Mouse (Mus musculus) adrenal gland, postnatal 14 days (tissue): ENCODE results near the gene Ube2m. TPM values are rescaled to one million over a fixed set of nuclear protein-coding genes. Genes with fewer than 3 reads are reported as not detected.

Experiments
- DNase-seq: peaks from one replicate; pipeline ENCODE4 v3.0.0; 2021; ENCODE audit warnings: mixed read lengths
- total RNA-seq: library from RNA; stranded (reverse); gene quantifications from 2 replicates; pipeline ENCODE4 v1.2.3, GENCODE M21; 2021

The Ube2m gene
- total RNA-seq, 1 experiment from 2014 or later: 191 TPM

DNA sequence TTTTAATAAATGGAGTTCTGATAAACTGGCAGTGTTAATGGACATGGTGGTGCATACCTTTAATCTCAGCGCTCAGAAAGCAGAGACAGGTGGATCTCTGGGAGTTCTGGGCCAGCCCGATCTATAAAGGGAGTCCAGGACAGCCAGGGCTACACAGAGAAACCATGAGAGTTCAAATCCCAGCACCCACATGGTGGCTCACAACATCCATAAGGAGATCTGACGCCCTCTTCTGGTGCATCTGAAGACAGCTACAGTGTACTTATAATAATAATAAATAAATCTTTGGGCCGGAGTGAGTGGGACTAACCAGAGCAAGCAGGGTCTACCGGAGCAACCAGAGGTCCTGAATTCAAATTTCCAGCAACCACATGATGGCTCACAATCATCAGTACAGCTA, 34.7 kb downstream of the Ube2m start:
- DNase-seq: no peak

DNA sequence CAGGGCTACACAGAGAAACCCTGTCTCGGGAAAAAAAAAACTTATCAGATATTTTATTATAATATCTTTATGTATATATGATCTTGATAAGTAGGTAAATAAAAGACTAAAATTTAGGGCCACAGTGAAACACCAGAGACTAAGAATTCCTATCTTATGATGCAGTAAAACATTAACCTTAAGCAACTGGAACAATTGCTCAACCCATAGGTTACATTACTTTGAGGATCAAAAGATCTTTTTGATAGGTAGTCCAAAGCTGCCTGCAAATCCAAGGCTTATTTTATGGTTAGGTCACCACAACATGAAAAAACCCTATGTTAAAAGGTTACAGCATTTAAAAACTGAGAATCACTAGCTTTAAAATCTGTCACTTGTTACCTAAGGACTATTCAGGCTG, 36.5 kb downstream of the Ube2m start:
- DNase-seq: no peak

DNA sequence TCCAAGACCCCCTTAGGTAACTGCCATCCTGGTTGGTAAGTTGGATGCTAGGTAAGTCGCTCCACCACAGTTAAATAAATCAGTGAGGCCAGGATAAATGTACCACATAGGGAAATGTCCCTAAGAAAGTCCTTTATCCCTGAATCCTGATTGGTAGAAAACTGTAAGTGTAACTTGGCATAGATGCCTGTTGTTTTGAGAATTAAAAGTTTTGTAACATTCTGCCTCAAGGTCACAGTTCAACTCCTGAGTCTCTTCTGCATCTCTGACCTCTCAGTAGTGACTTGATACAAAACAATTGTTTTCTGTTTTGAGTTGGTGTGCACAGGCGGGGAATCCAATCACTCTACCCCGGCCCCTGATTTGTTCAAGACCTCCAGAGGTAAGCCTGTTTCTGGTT, 39.2 kb downstream of the Ube2m start, which contains the start of gene Trim28:
Gene Trim28 (plus strand): TSS at position 264 of the 400 bp plus-strand sequence.
- DNase-seq: no peak

DNA sequence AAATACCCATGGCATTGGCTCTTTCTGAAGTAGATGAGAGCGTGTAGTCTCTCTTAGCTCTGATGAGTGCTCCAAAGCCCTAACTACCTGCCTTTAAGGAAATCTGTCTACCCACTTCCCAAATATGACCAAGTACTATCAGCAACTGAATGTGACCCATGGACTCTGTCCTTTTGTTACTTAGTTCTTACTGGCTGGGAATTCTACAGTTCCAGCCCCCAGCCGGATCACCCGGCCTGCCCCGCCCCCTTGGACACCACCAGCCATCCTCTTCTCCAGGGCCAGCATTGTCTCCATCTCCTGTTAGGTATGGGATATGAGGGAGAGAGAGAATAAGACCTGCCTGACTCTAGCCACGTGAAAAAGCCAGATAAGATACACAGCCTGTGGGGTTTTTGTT, 40.0 kb downstream of the Ube2m start, which contains the start of gene Slc27a5:
Gene Slc27a5 (minus strand): TSS at position 140 of the 400 bp plus-strand sequence.
- DNase-seq: no peak

DNA sequence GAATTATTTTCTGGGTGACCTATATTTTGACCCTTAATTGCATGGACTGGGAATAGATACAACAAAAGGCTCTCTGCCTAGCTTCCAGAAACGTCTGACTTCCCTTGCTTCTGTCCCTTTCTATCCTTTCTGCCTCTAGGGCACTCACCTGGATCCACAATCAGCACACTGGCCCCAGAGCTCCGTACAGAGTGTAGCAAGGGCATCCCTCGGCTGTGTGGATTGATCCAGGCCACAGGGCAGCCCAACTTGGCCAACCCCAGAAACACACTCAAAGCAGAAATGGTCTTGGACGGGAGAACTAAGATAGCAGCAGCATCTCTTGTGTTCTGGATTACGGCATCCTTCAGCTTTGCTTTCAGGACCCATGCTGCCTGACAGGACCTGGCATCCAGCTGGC, 40.8 kb downstream of the Ube2m start:
- no peak for DNase-seq

DNA sequence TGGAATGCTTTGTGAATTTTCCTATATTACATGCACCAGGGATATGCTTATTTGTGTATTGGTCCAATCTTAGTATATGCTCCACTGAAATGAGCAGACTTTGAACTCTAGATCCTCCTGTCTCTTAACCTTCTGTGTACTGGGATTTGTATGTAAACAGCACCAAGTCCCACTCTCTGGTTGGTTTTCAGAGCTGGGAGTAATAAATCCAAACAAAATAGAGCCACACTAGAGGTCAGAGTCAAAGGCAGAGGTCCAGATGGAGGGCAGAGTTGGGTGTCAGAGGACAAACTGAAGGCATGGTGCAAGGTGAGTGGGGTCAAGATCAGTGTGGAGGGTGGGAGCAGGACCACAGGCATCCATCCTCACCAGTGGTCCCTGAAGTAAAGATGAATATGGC, 42.2 kb downstream of the Ube2m start:
- no peak for DNase-seq

DNA sequence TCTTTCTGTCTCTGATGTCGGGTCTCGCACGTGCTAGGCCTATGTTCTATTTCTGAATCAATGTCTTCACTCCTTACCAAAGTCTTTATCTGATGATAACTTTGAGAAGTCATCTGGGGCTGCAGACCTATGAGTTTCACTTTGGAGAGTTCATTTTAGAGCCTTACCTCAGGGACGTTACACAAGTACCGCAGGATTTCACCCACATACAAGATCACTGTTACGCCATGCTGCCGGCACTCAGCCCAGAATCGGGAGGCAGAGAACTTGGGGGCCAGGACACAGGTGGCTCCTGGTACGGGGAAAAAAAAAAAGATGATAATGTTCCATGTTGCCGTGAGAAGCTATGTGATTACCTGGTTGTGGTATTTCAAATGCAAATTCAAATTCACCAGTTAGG, 44.9 kb downstream of the Ube2m start:
- DNase-seq: peak; percentile 26

DNA sequence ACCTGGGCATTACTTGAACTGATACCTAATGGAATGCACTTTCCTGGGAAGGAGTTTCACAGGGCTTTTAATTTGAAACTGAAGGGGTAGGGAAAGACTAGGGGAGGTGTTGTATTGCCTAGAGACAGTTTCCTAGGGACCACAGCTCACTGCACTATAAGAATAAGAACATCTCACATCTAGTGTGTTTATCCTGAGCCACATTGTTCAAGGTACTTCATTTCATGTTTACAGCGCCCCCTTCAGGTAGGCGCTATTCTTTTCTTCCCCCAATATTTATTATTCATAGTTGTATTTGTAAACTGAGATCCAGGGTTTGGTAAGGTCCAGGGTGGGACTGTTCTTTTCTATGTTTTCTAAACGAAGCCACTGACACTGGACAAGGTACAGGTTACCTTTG, 45.9 kb downstream of the Ube2m start:
- DNase-seq: peak; percentile 68

DNA sequence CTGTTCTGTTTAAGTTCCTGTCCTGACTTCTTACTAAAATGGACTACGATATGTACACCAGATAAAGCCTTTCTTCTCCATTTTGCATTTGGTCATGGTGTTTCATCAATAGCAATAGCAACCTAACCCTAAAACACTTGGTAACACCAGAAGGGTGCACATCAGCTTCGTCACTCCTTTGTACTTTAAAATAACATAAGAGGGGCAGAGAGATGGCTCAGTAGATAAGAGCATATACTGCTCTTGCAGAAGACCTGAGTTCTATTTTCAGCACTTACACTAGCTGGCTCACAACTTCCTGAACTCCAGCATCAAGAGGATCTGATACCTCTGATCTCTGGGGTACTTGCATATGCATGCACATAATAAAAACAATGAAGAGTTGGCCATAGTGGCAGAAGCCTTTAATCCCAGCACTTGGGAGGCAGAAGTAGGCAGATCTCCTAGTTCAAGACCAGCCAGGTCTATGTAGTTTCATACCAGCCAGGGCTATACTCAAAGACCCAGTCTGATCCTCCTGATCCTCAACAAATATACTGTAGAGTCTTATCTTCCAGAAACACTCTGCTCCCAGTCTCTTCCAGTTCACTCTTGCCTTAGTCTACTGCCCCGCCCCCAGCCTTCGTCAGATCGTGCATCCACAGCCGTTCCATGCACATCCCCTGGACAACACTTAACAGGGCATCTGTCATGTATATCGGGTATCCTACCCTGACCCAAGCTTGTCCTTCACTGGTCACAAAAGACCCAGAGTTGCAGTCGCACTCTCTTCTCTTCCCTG, 50.5 kb downstream of the Ube2m start:
- DNase-seq: no peak

DNA sequence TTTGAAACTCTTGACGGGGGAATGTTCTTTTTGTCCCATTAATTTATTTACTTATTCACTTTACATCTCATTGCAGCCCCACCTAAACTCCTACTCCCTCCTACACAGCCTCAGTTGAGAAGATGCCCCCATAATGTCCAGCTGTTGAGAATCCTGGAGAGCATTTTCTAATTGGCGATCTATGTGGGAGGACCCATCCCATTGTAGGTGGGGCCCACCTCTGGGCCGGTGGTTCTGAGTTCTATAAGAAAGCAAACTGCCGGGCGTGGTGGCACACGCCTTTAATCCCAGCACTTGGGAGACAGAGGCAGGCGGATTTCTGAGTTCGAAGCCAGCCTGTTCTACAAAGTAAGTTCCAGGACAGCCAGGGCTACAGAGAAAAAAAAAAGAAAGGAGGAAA, 51.2 kb downstream of the Ube2m start:
- DNase-seq: no peak

DNA sequence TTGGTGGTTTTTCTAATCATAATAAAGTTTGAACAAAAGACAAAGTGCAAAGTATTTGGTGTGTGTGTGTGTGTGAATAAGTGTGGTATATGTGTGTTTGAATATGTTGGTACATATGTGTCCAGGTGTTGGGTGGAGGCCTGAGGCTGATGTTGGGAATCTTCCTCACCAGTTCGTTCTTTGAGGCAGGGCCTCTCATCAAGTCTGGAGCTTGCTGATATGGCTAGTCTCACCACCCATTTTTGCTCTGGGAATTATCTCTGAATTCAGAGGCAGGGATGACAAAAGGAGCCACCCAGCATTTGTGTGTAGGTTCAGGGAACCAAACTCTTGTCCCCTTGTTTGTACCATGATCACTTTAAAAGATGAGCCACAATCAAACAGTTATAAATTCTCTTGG, 52.4 kb downstream of the Ube2m start:
- no peak for DNase-seq

Other genes starting within 250 kb of the Ube2m start
- gene Zscan18, start 234.6 kb downstream of the Ube2m start, total RNA-seq: 2.8 and 3.7 TPM in 2 replicates
- 9.0 and 11.8 TPM in 2 replicates for gene Zfp329, start 219.4 kb downstream of the Ube2m start, total RNA-seq
- 22.8 and 23.2 TPM in 2 replicates for gene Zfp110, start 203.5 kb downstream of the Ube2m start, total RNA-seq
- 3.7 and 4.7 TPM in 2 replicates for gene Zfp128, start 157.1 kb downstream of the Ube2m start, total RNA-seq
- gene Zscan22, start 140.5 kb downstream of the Ube2m start, total RNA-seq: 11.0 and 12.5 TPM in 2 replicates
- 842 and 996 TPM in 2 replicates for gene Rps5, start 116.0 kb downstream of the Ube2m start, total RNA-seq
- 0.41 and 0.52 TPM in 2 replicates for gene Rnf225, start 110.9 kb downstream of the Ube2m start, total RNA-seq
- 8.0 and 9.5 TPM in 2 replicates for gene Zfp324, start 72.4 kb downstream of the Ube2m start, total RNA-seq
- 6.0 and 7.2 TPM in 2 replicates for gene Zfp446, start 60.4 kb downstream of the Ube2m start, total RNA-seq
- 2.6 and 51.1 TPM in 2 replicates for gene Slc27a5, start 40.1 kb downstream of the Ube2m start, total RNA-seq
- 247 and 252 TPM in 2 replicates for gene Trim28, start 39.2 kb downstream of the Ube2m start, total RNA-seq
- gene Zbtb45, start 28.2 kb downstream of the Ube2m start, total RNA-seq: 12.8 and 13.2 TPM in 2 replicates
- gene Chmp2a, start 3.5 kb downstream of the Ube2m start, total RNA-seq: 173 and 179 TPM in 2 replicates
- 2.6 and 3.4 TPM in 2 replicates for gene Mzf1, start 16.5 kb upstream of the Ube2m start, total RNA-seq
- gene Vmn1r85, start 56.9 kb upstream of the Ube2m start, total RNA-seq: not detected in 2 replicates
- gene Vmn1r86, start 81.6 kb upstream of the Ube2m start, total RNA-seq: not detected in 2 replicates
- not detected in 2 replicates for gene Vmn1r87, start 101.9 kb upstream of the Ube2m start, total RNA-seq
- 0.11 and 0.19 TPM in 2 replicates for gene Vmn1r88, start 121.3 kb upstream of the Ube2m start, total RNA-seq
- not detected in 2 replicates for gene Vmn1r89, start 174.7 kb upstream of the Ube2m start, total RNA-seq
- 27.4 and 30.2 TPM in 2 replicates for gene Lig1, start 239.0 kb upstream of the Ube2m start, total RNA-seq
- gene Zswim9, start 240.4 kb upstream of the Ube2m start, total RNA-seq: 7.4 and 10.0 TPM in 2 replicates